Mouse (Mus musculus): ENCODE results near the gene Gdi2. TPM values are rescaled to one million over a fixed set of nuclear protein-coding genes. Genes with fewer than 3 reads are reported as not detected.
"Not testable (repeated sequence)": the region's sequence is repeated elsewhere in the genome, so short reads cannot be mapped to it uniquely, and the experiment has no call there.

Gdi2 gene
- 333 and 345 TPM in 2 replicates for polyA plus RNA-seq (2016; fragmentation: Nextera tagmentation; extraction: Ambion mirVana)

DNA sequence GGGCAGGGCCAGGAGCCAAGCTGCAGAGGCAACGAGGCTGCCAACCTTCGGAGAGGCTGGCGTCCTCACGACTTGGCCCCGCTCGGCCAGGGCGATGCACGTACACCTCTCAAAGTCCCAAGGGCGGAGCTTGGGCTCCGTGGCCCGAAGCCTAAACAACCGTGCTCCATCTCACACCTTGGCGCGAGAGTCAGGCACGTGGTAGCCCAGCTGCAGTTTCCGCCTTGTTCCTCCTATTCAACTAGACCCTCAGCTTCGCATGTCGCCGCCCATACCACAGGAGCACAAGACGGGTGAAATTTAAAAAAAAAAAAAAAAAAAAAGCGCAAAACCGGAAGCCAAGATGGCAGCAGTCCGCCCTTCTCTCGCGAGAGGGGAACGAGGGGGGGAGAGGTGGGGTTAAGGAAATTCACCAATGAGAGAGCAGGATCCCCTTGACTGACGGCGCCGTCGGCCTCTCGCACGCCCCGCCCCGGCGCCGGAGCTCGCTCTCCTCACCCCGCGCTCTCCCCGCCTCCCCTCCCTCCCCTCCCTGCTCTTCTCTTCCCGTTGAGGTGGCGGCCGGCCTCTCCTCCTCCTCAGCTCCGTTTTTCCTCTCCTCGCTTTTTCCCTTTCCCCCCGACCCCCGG, at the start of gene Gdi2:
Gene Gdi2 (plus strand): TSS at position 470 of the 629 bp plus-strand sequence.
- Histone ChIP-seq H3K4me3 (peak within 1 kb of the TSS; percentile 96), H3K27ac (ENCODE audit: poor library complexity, severe bottlenecking) (peak within 1 kb of the TSS; percentile 100), H3K9me3 (replicated peaks) (no peaks in the 10 kb centered on the region), H3K4me1 (replicated peaks) (peaks cover 19% of the 10 kb centered on the region), H3K4me2 (peak within 1 kb of the TSS; percentile 78), H3K27me3 (replicated peaks) (no peaks in the 10 kb centered on the region), H3K36me3 (no peaks in the 10 kb centered on the region), H3K9ac (peak within 1 kb of the TSS; percentile 98)
- ATAC-seq (ENCODE audit: insufficient number of reproducible peaks, low FRiP score) = peak; percentile 99
- under 1% methylated on average over 41 of the region's 47 CpGs for WGBS

GRCm38 (mm10) chr13:3495526-3495925, 42.3 kb upstream of the Gdi2 start:
- Histone ChIP-seq H3K9me3 (replicated peaks) (no peaks in the 10 kb centered on the region), H3K4me1 (replicated peaks) (no peaks in the 10 kb centered on the region), H3K27me3 (replicated peaks) (no peaks in the 10 kb centered on the region), H3K9ac (no peak overlapping the region), H3K36me3 (peaks cover 13% of the 10 kb centered on the region), H3K4me3 (no peak overlapping the region), H3K27ac (ENCODE audit: poor library complexity, severe bottlenecking) (no peak overlapping the region), H3K4me2 (no peak overlapping the region)
- WGBS = 88% methylated on average over 4 of the region's 4 CpGs
- ATAC-seq (ENCODE audit: insufficient number of reproducible peaks, low FRiP score) = no peak

- H3K4me2 ChIP-seq; H3K36me3 ChIP-seq; H3K4me1 ChIP-seq (replicated peaks); H3K9me3 ChIP-seq (replicated peaks); H3K4me3 ChIP-seq; H3K27me3 ChIP-seq (replicated peaks); ATAC-seq (ENCODE audit: insufficient number of reproducible peaks, low FRiP score); H3K9ac ChIP-seq: not testable (repeated sequence)
- WGBS = 36% methylated on average over 6 of the region's 6 CpGs
- H3K27ac ChIP-seq (ENCODE audit: poor library complexity, severe bottlenecking) = peak overlapping the region; percentile 27; the same call in 1 of the 2 replicates
Measured at GRCm38 (mm10) chr13:3501014-3501413, 36.8 kb upstream of the Gdi2 start.

DNA sequence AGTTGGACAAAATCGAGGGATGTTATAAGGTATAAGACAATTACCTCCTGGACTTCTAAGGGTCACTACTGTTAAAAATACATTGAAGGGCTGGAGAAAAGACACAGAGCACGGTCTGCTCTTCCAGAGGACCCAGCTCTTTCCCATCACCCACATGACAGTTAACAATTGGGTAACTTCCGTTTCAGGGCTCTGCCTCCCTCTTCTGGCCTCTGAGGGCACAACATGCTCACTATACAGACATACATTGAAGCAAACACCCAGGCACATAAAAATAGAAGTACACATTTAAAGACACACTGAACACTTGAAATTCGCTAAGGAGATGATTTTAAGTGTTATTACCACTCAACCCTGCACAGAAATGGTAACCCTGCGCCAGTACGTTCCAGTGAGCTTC, 22.5 kb upstream of the Gdi2 start:
- H3K9ac ChIP-seq; ATAC-seq (ENCODE audit: insufficient number of reproducible peaks, low FRiP score); H3K27me3 ChIP-seq (replicated peaks); H3K4me1 ChIP-seq (replicated peaks); H3K36me3 ChIP-seq; H3K4me3 ChIP-seq; H3K4me2 ChIP-seq; H3K27ac ChIP-seq (ENCODE audit: poor library complexity, severe bottlenecking); H3K9me3 ChIP-seq (replicated peaks): not testable (repeated sequence)
- 72% methylated on average over 6 of the region's 6 CpGs for WGBS

DNA sequence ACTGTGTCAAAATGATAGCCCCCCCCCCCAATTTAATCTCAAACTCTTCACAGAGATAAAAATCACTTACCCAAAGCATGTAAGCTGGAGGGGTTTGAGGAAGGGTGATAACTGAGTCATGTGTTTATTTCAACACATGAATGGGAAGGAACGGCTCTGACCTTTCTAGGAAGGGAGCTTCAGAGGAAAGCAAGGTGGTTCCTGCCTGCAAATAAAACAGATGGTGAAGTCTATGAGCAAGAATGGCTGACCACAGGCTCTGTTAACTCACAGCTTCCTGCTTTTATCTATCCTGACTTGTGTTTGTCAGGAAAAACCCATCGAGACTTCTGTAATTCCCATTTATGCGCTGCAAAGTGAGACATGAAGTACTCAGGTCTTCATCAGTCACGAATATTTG, 18.5 kb upstream of the Gdi2 start:
- H3K4me2 ChIP-seq; H3K27ac ChIP-seq (ENCODE audit: poor library complexity, severe bottlenecking); H3K27me3 ChIP-seq (replicated peaks); H3K9me3 ChIP-seq (replicated peaks); H3K4me3 ChIP-seq; H3K9ac ChIP-seq; H3K36me3 ChIP-seq; ATAC-seq (ENCODE audit: insufficient number of reproducible peaks, low FRiP score): not testable (repeated sequence)
- WGBS = 41% methylated on average over 4 of the region's 4 CpGs
- H3K4me1 ChIP-seq (replicated peaks) = peaks cover 18% of the 10 kb centered on the region

DNA sequence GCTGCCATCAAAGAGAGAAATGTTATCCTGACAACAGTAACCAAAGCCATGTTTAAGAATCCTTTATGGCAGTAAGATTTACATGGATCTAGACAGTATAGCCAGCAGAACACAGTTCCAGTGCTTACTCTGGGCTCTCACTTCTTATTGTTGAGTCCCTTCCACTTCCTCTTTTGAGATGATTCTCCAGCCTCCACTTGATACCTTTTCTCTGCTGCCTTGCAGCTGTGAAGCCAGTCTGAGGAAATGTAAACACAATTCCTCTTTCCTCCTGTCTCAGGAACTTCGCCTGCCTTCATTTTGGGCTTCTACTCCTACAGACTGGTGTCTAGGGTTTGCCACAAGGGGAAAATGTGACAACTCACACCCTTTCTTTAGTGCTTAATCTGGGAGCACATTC, 17.9 kb upstream of the Gdi2 start:
- 39% methylated on average over 1 of the region's 1 CpGs for WGBS
- not testable (repeated sequence) for H3K4me2 ChIP-seq; ATAC-seq (ENCODE audit: insufficient number of reproducible peaks, low FRiP score); H3K4me3 ChIP-seq; H3K36me3 ChIP-seq; H3K9me3 ChIP-seq (replicated peaks); H3K27me3 ChIP-seq (replicated peaks); H3K9ac ChIP-seq; H3K27ac ChIP-seq (ENCODE audit: poor library complexity, severe bottlenecking)
- H3K4me1 ChIP-seq (replicated peaks) = peaks cover 18% of the 10 kb centered on the region

DNA sequence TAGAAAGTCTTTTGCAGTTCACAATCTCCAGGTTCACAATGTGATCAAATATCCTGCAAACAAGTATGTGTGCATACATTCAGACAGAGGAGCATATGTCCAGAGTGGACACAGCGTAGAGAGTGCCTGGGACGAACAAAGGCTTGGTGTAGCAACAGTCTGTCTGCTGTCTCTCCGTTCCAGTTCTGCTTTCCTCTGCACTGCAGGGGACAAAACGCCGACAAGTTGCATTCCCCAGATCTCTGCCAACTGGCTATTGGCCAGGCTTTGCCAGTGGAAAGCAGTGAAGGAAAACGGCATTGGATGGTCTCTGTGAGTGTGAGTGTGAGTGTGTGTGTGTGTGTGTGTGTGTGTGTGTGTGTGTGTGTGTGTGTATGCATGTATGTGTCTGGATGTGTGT, 14.4 kb upstream of the Gdi2 start:
- H3K4me2 ChIP-seq = peak overlapping the region; percentile 26; the same call in 1 of the 2 replicates
- no peaks in the 10 kb centered on the region for H3K27me3 ChIP-seq (replicated peaks)
- peaks cover 11% of the 10 kb centered on the region for H3K4me1 ChIP-seq (replicated peaks)
- H3K4me3 ChIP-seq = no peak overlapping the region
- H3K9me3 ChIP-seq (replicated peaks) = no peaks in the 10 kb centered on the region
- WGBS = 46% methylated on average over 6 of the region's 6 CpGs
- no peak overlapping the region for H3K27ac ChIP-seq (ENCODE audit: poor library complexity, severe bottlenecking)
- H3K9ac ChIP-seq = no peak overlapping the region
- H3K36me3 ChIP-seq = no peaks in the 10 kb centered on the region
- no peak for ATAC-seq (ENCODE audit: insufficient number of reproducible peaks, low FRiP score)

- H3K27me3 ChIP-seq (replicated peaks) = no peaks in the 10 kb centered on the region
- H3K4me1 ChIP-seq (replicated peaks) = peaks cover 11% of the 10 kb centered on the region
- no peak for ATAC-seq (ENCODE audit: insufficient number of reproducible peaks, low FRiP score)
- H3K4me2 ChIP-seq = no peak overlapping the region
- no peaks in the 10 kb centered on the region for H3K9me3 ChIP-seq (replicated peaks)
- H3K36me3 ChIP-seq = no peaks in the 10 kb centered on the region
- no peak overlapping the region for H3K9ac ChIP-seq
- no peak overlapping the region for H3K4me3 ChIP-seq
- H3K27ac ChIP-seq (ENCODE audit: poor library complexity, severe bottlenecking) = no peak overlapping the region
- WGBS = 31% methylated on average over 1 of the region's 1 CpGs
Measured at GRCm38 (mm10) chr13:3523946-3524345, 13.9 kb upstream of the Gdi2 start.

GRCm38 (mm10) chr13:3525611-3526051, 12.2 kb upstream of the Gdi2 start:
- Histone ChIP-seq H3K9me3 (replicated peaks) (no peaks in the 10 kb centered on the region), H3K4me1 (replicated peaks) (peaks cover 11% of the 10 kb centered on the region), H3K9ac (no peak overlapping the region), H3K4me2 (no peak overlapping the region), H3K4me3 (no peak overlapping the region), H3K27me3 (replicated peaks) (no peaks in the 10 kb centered on the region), H3K27ac (ENCODE audit: poor library complexity, severe bottlenecking) (no peak overlapping the region), H3K36me3 (no peaks in the 10 kb centered on the region)
- WGBS = 52% methylated on average over 4 of the region's 4 CpGs
- no peak for ATAC-seq (ENCODE audit: insufficient number of reproducible peaks, low FRiP score)

DNA sequence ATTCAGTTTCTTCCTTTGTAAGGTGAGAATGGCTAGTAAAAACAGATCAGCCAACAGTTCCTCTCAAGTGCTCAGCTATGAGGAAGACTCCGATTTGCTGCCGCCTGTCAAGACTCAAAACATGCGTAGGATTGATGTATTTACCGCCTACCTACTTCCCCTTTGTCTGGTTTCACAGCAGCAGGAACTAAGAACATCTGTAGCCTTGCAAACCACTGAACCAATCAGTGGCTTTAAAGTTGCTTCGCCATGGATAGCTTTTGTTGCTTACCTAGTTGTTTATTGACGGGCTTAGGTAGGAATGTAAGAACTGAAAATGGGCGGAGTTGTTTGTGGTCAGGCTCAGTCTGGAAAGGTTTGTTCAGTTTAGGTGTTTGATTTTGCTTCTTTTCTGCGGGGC, 11.5 kb upstream of the Gdi2 start:
- 84% methylated on average over 8 of the region's 8 CpGs for WGBS
- ATAC-seq (ENCODE audit: insufficient number of reproducible peaks, low FRiP score) = no peak
- H3K36me3 ChIP-seq = no peaks in the 10 kb centered on the region

DNA sequence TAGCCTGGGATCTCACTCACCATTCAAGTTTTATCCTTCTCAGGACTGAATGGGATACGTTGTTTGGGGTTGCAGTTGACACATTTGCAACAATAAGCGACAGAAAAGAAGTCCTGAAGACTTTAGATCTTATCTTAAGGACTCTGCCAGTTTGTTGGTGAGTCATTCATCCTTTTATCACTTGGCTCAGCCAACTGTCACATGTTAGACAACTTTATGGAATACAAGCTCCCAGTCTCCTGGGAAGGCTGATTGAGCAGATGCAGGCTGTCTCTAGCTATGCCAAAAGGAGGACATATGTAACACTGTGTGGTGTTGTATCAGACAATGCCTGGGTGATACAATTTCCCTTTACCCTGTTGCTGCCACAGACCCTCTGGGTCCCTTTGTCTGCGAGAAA, 7.4 kb upstream of the Gdi2 start:
- Histone ChIP-seq H3K27me3 (replicated peaks) (no peaks in the 10 kb centered on the region), H3K9ac (no peak overlapping the region), H3K27ac (ENCODE audit: poor library complexity, severe bottlenecking) (no peak overlapping the region), H3K4me2 (no peak overlapping the region), H3K4me3 (no peak overlapping the region), H3K9me3 (replicated peaks) (peaks cover 4% of the 10 kb centered on the region; the same call in 1 of the 2 replicates), H3K4me1 (replicated peaks) (no peaks in the 10 kb centered on the region), H3K36me3 (no peaks in the 10 kb centered on the region)
- ATAC-seq (ENCODE audit: insufficient number of reproducible peaks, low FRiP score) = no peak
- WGBS = 46% methylated on average over 3 of the region's 3 CpGs

More for the DNA sequence above, 11.5 kb upstream of the Gdi2 start:
- Histone ChIP-seq H3K9ac (no peak overlapping the region), H3K27ac (ENCODE audit: poor library complexity, severe bottlenecking) (no peak overlapping the region), H3K4me2 (no peak overlapping the region), H3K9me3 (replicated peaks) (no peaks in the 10 kb centered on the region), H3K27me3 (replicated peaks) (no peaks in the 10 kb centered on the region), H3K4me3 (no peak overlapping the region), H3K4me1 (replicated peaks) (peaks cover 11% of the 10 kb centered on the region)

- not testable (repeated sequence) for ATAC-seq (ENCODE audit: insufficient number of reproducible peaks, low FRiP score); H3K9me3 ChIP-seq (replicated peaks); H3K27me3 ChIP-seq (replicated peaks); H3K9ac ChIP-seq; H3K4me2 ChIP-seq; H3K4me1 ChIP-seq (replicated peaks); H3K27ac ChIP-seq (ENCODE audit: poor library complexity, severe bottlenecking); H3K4me3 ChIP-seq; H3K36me3 ChIP-seq
- 60% methylated on average over 2 of the region's 2 CpGs for WGBS
Measured at GRCm38 (mm10) chr13:3531176-3531575, 6.7 kb upstream of the Gdi2 start.

Measured in heart, embryonic 12.5 days (tissue).